ENCODE assay signal across 9 mouse cellular contexts in the genomic region with DNA sequence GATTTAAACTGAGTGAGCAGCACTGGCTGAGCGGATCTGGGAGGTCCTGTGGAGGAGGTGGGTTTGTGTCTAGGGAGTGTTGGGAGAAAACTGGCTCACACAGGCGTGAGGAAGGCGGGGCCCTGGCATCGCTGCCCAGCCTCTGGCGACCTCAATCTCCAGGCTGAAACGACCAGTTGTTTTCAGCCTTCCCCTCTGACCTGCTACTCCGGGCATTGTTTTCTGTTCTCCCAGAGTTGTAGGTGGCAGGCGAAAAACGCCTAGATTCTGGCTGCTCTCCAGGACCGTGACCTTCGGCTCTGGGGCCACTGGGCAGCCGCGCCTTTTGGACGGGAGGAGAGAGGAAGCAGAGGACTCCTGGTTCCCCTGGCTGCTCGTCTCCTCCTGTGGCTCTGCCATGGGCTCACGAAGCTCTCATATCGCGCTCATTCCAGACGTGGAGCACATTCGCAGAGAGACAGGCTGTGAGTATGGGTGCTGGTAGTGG. TPM values are rescaled to one million over a fixed set of nuclear protein-coding genes. Genes with fewer than 3 reads are reported as not detected.
DNase-seq lines count a peak whose midpoint lies in the region; ATAC-seq lines count a peak whose summit lies in the region.
"Had no signal": no experiment of that assay in that cellular context is flagged by ENCODE, and none has a peak within 500 bp of the region (broad histone marks: within the 10 kb centered on the region; RNA-seq: fewer than 3 reads in every experiment).

A gene (plus strand): TSS at position 182 of the 487 bp plus-strand sequence.

- no peak within 1 kb of the TSS for H3K27ac ChIP-seq in forebrain, embryonic 16.5 days (ENCODE audit: low read length)
- H3K27ac ChIP-seq in hindbrain, embryonic 10.5 days: no peak within 1 kb of the TSS
- H3K27ac ChIP-seq in limb, embryonic 11.5 days (replicated peaks; ENCODE audit: low read depth, low read length): no peak within 1 kb of the TSS
- no peak within 1 kb of the TSS for H3K27ac ChIP-seq in midbrain, embryonic 12.5 days (replicated peaks)
- H3K27ac ChIP-seq: macrophage had no signal

- H3K9ac ChIP-seq in forebrain, embryonic 16.5 days (replicated peaks; ENCODE audit: low read depth, low read length): no peak within 1 kb of the TSS
- H3K9ac ChIP-seq in limb, embryonic 11.5 days (ENCODE audit: low read length): no peak within 1 kb of the TSS
- no peak within 1 kb of the TSS for H3K9ac ChIP-seq in midbrain, embryonic 12.5 days (replicated peaks)

- H3K27me3 ChIP-seq in forebrain, embryonic 16.5 days (replicated peaks; ENCODE audit: control insufficient read depth, insufficient read depth, low read length): no peaks in the 10 kb centered on the region
- H3K27me3 ChIP-seq in hindbrain, embryonic 10.5 days (ENCODE audit: insufficient read depth, poor library complexity, severe bottlenecking): peaks cover 12% of the 10 kb centered on the region
- H3K27me3 ChIP-seq in limb, embryonic 11.5 days (ENCODE audit: control insufficient read depth, insufficient read depth, low read length): no peaks in the 10 kb centered on the region
- H3K27me3 ChIP-seq in midbrain, embryonic 12.5 days: peaks cover 8% of the 10 kb centered on the region; the same call in 1 of the 2 replicates

- peak within 1 kb of the TSS; percentile 13; the same call in 1 of the 2 replicates for H3K4me3 ChIP-seq in forebrain, embryonic 16.5 days (replicated peaks; ENCODE audit: low read length)
- peak within 1 kb of the TSS; percentile 37 for H3K4me3 ChIP-seq in hindbrain, embryonic 10.5 days
- no peak within 1 kb of the TSS for H3K4me3 ChIP-seq in limb, embryonic 11.5 days (ENCODE audit: low read depth, low read length)
- H3K4me3 ChIP-seq in midbrain, embryonic 12.5 days: no peak within 1 kb of the TSS

- H3K4me1 ChIP-seq in forebrain, embryonic 16.5 days (replicated peaks; ENCODE audit: control insufficient read depth, insufficient read depth, low read length): peaks cover 3% of the 10 kb centered on the region; the same call in 1 of the 2 replicates
- H3K4me1 ChIP-seq in hindbrain, embryonic 10.5 days (replicated peaks): peaks cover 11% of the 10 kb centered on the region
- no peaks in the 10 kb centered on the region for H3K4me1 ChIP-seq in limb, embryonic 11.5 days (ENCODE audit: control insufficient read depth, insufficient read depth, low read length)
- no peaks in the 10 kb centered on the region for H3K4me1 ChIP-seq in midbrain, embryonic 12.5 days

- no peak for ATAC-seq in forebrain, embryonic 16.5 days
- ATAC-seq in limb, embryonic 11.5 days (ENCODE audit: insufficient number of reproducible peaks, low FRiP score, low TSS enrichment, low read depth): no peak
- no peak for ATAC-seq in midbrain, embryonic 12.5 days (ENCODE audit: low FRiP score, low read depth)

- no peaks in the 10 kb centered on the region for H3K9me3 ChIP-seq in forebrain, embryonic 16.5 days (ENCODE audit: control insufficient read depth, low read length)
- H3K9me3 ChIP-seq in hindbrain, embryonic 10.5 days: 0 out of 2 replicates have a peak, but pooled peaks cover 3% of the 10 kb centered on the region
- no peaks in the 10 kb centered on the region for H3K9me3 ChIP-seq in limb, embryonic 11.5 days (ENCODE audit: control insufficient read depth, low read length)
- H3K9me3 ChIP-seq in midbrain, embryonic 12.5 days: 0 out of 2 replicates have a peak, but pooled peaks cover 4% of the 10 kb centered on the region

- peak; percentile 60 for DNase-seq in adrenal gland, postnatal 25 days
- DNase-seq in hindbrain, embryonic 10.5 days (ENCODE audit: low spot score): peak; percentile 8
- DNase-seq in limb, embryonic 11.5 days (ENCODE audit: low spot score): no peak
- DNase-seq in urinary bladder, postnatal 14 days (ENCODE audit: low spot score): peak; percentile 17
- no peak for DNase-seq in thymus, postnatal 10 days (ENCODE audit: low spot score in 2 of 2)
- DNase-seq in layer of hippocampus, adult 18-20 months (ENCODE audit: low spot score in 2 of 2): no peak

- H3K36me3 ChIP-seq in forebrain, embryonic 16.5 days (ENCODE audit: control insufficient read depth, insufficient read depth): no peaks in the 10 kb centered on the region
- H3K36me3 ChIP-seq in hindbrain, embryonic 10.5 days: no peaks in the 10 kb centered on the region
- no peaks in the 10 kb centered on the region for H3K36me3 ChIP-seq in limb, embryonic 11.5 days (ENCODE audit: control insufficient read depth, insufficient read depth, low read length)
- H3K36me3 ChIP-seq in midbrain, embryonic 12.5 days: no peaks in the 10 kb centered on the region

- 29% methylated on average over 20 of the region's 20 CpGs for WGBS in forebrain, embryonic 16.5 days
- WGBS in hindbrain, embryonic 10.5 days: 27% methylated on average over 20 of the region's 20 CpGs
- 21% methylated on average over 20 of the region's 20 CpGs for WGBS in limb, embryonic 11.5 days
- WGBS in midbrain, embryonic 12.5 days: 25% methylated on average over 20 of the region's 20 CpGs

- H3K4me2 ChIP-seq in forebrain, embryonic 16.5 days (ENCODE audit: low read length): peak within 1 kb of the TSS; percentile 40
- H3K4me2 ChIP-seq in limb, embryonic 11.5 days (ENCODE audit: low read depth, severe bottlenecking): peak within 1 kb of the TSS; percentile 27; the same call in 1 of the 2 replicates
- H3K4me2 ChIP-seq in midbrain, embryonic 12.5 days (replicated peaks): peak within 1 kb of the TSS; percentile 37

RNA-seq across cellular contexts. Expression of the gene that starts here (rescaled TPM):
- total RNA-seq in adrenal gland, postnatal 25 days (2021): 0.62 and 1.6 TPM in 2 replicates
- polyA plus RNA-seq in forebrain, embryonic 16.5 days (2015; fragmentation: Nextera tagmentation; extraction: Ambion mirVana): 0.57 and 1.2 TPM in 2 replicates
- 0.24 TPM in 1 of 2 replicates, not detected in the other for polyA plus RNA-seq in hindbrain, embryonic 10.5 days (2016; fragmentation: Nextera tagmentation; extraction: Ambion mirVana)
- not detected in 2 replicates for polyA plus RNA-seq in limb, embryonic 11.5 days (2014; fragmentation: Nextera tagmentation; extraction: Ambion mirVana)
- 0.22 and 0.51 TPM in 2 replicates for polyA plus RNA-seq in midbrain, embryonic 12.5 days (2016; fragmentation: Nextera tagmentation; extraction: Ambion mirVana)
- total RNA-seq in layer of hippocampus, adult 18-20 months (2021): 1 to 10 TPM; 3.3 to 3.7 TPM

Comparison
In these comparisons a context has a peak if more than half of its experiments do, and no peak if none do; other contexts are left out.
1. Peak in DNase-seq and H3K4me3 ChIP-seq in hindbrain, embryonic 10.5 days; RNA of the gene not detected or under 1 TPM.
2. DNase-seq: peak in adrenal gland, postnatal 25 days (single experiment) and urinary bladder, postnatal 14 days (single experiment); none in limb, embryonic 11.5 days (single experiment), thymus, postnatal 10 days (0 of 2) and layer of hippocampus, adult 18-20 months (0 of 2).
3. Peak in every context shown above with its lines, with median percentiles within 50 percentile points of each other: H3K4me2 ChIP-seq.